Mouse (Mus musculus) limb, embryonic 14.5 days (tissue): Measurements from ENCODE around the gene Olfr1233. TPM values are rescaled to one million over a fixed set of nuclear protein-coding genes. Genes with fewer than 3 reads are reported as not detected.

Experiments
- ATAC-seq: fragments of 200-750 bp; cut with Nextera tagmentation; 2 replicates; pipeline ENCODE4 v1.8.0; 2017; ENCODE audit warnings: low read depth, moderate number of reproducible peaks, moderate TSS enrichment; ENCODE audit not compliant: low FRiP score
- DNase-seq: peaks from one replicate; pipeline ENCODE4 v3.0.0-alpha.2; 2015; ENCODE audit warnings: low spot score
- H3K27ac ChIP-seq: fragments of 300-500 bp; sonication (generic); replicated peaks from 2 replicates; pipeline ENCODE4 v1.5.1; 2014; ENCODE audit warnings: low read depth, mild to moderate bottlenecking, low read length, moderate library complexity, mixed read lengths
- H3K27me3 ChIP-seq: fragments of 300-500 bp; sonication (generic); 2 replicates; pipeline ENCODE4 v1.6.1; 2014; ENCODE audit warnings: low read length, mixed read lengths; ENCODE audit not compliant: control insufficient read depth, insufficient read depth
- H3K36me3 ChIP-seq: fragments of 300-500 bp; sonication (generic); 2 replicates; pipeline ENCODE4 v1.6.1; 2014; ENCODE audit warnings: mild to moderate bottlenecking, low read length, moderate library complexity, mixed read lengths; ENCODE audit not compliant: control insufficient read depth, insufficient read depth
- H3K4me1 ChIP-seq: fragments of 300-500 bp; sonication (generic); 2 replicates; pipeline ENCODE4 v1.6.1; 2014; ENCODE audit warnings: antibody characterized with exemption, low read length, mixed read lengths; ENCODE audit not compliant: control insufficient read depth, insufficient read depth
- H3K4me2 ChIP-seq: fragments of 300-500 bp; sonication (generic); replicated peaks from 2 replicates; pipeline ENCODE4 v1.6.1; 2014; ENCODE audit warnings: low read depth, mild to moderate bottlenecking, low read length, moderate library complexity; ENCODE audit not compliant: severe bottlenecking
- H3K4me3 ChIP-seq: fragments of 300-500 bp; sonication (generic); replicated peaks from 2 replicates; pipeline ENCODE4 v1.5.1; 2014; ENCODE audit warnings: low read length
- H3K9ac ChIP-seq: fragments of 300-500 bp; sonication (generic); 2 replicates; pipeline ENCODE4 v1.6.1; 2014; ENCODE audit warnings: mild to moderate bottlenecking, low read depth, low read length, moderate library complexity; ENCODE audit not compliant: severe bottlenecking
- H3K9me3 ChIP-seq: fragments of 300-500 bp; sonication (generic); 2 replicates; pipeline ENCODE4 v1.6.1; 2016; ENCODE audit warnings: low read length; ENCODE audit not compliant: control insufficient read depth
- POLR2A ChIP-seq: fragments of 200-500 bp; IDR thresholded peaks from 2 replicates; pipeline ENCODE4 v1.8.0; 2012; ENCODE audit warnings: inconsistent platforms, mild to moderate bottlenecking, moderate library complexity, borderline replicate concordance; ENCODE audit not compliant: insufficient read depth, insufficient read length; ENCODE audit errors: extremely low read depth
- WGBS: fragments of 180-500 bp; shearing (Covaris S2); extraction: QIAGEN DNeasy Blood & Tissue Kit; methylation state at CpG from one replicate; pipeline ENCODE4 v1.1.7; 2014; 5-methylcytosine and 5-hydroxymethylcytosine counted together
- polyA plus RNA-seq, 2 experiments: library from polyadenylated mRNA; depleted of rRNA in 1 of 2; stranded (reverse) in 1 of 2; unstranded in 1 of 2; fragments of >200 nt; fragmentation: Nextera tagmentation in 1 of 2; extraction: Ambion mirVana in 1 of 2; gene quantifications; 2 replicates each; pipeline versions ENCODE4 v1.2.1 to v1.2.3; 2012 to 2014

Olfr1233 gene
- polyA plus RNA-seq (2012; rRNA removed), result not detected in 2 replicates
- not detected in 2 replicates for polyA plus RNA-seq (2014; fragmentation: Nextera tagmentation; extraction: Ambion mirVana)

DNA sequence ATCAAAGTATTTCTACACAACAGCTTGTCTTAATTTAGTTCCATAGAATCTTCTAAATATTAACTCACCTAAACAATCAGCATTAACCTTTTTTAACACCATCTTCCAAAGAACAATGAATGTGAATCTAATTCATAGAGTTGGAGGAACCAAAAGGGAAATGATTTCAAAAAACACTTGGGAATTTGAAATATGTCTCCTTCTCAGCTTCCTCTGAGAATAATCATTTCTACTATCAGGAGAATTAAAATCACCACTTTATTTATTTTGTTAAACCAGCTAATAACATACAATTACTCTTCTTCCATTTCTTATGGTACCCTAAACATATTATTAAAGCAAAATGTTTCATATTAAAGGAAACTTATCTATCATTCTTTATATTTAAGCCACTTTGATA is at the start of gene Olfr1233:
TSS of gene Olfr1233 (minus strand) at position 101 of the 400 bp plus-strand sequence.
- ATAC-seq, result no peak
- H3K9ac ChIP-seq, result no peak within 1 kb of the TSS
- no peak for TF ChIP-seq POLR2A

DNA sequence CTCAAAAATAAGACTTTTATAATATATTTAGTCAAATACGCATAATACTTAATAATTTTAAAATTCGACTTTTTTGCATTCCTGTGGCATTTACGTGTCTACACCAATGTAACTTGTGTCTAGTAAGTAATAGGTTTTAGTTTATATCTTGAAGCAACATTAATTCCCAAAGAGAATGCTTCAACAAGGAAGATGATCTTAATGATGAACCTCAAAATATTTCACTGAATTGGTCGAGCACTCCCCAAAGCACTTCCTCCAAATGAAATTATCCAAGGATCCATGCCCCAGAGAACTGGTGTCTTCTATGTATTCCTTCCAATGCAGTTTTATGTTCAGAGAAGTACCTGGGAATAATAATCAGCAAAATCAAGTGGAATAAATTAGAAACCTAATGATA is 22.6 kb upstream of the Olfr1233 start, which contains the start of gene Olfr1234:
TSS of gene Olfr1234 (minus strand) at position 101 of the 400 bp plus-strand sequence.
- Histone ChIP-seq H3K27me3 (no peaks in the 10 kb centered on the region), H3K9me3 (no peaks in the 10 kb centered on the region), H3K4me2 (no peak within 1 kb of the TSS), H3K4me1 (no peaks in the 10 kb centered on the region), H3K9ac (no peak within 1 kb of the TSS), H3K27ac (no peak within 1 kb of the TSS), H3K4me3 (no peak within 1 kb of the TSS), H3K36me3 (no peaks in the 10 kb centered on the region)
- 85% methylated on average over 4 of the region's 4 CpGs for WGBS
- no peak for TF ChIP-seq POLR2A
- DNase-seq (no peak), ATAC-seq (no peak)

More for the DNA sequence above, at the start of gene Olfr1233:
- no peaks in the 10 kb centered on the region for H3K4me1 ChIP-seq
- no peak within 1 kb of the TSS for H3K4me3 ChIP-seq
- no peak within 1 kb of the TSS for H3K27ac ChIP-seq
- H3K36me3 ChIP-seq, result no peaks in the 10 kb centered on the region
- no peak for DNase-seq
- no peaks in the 10 kb centered on the region for H3K9me3 ChIP-seq
- H3K4me2 ChIP-seq, result no peak within 1 kb of the TSS
- H3K27me3 ChIP-seq, result no peaks in the 10 kb centered on the region

- Histone ChIP-seq H3K4me3 (no peak within 1 kb of the TSS), H3K27ac (no peak within 1 kb of the TSS), H3K9me3 (no peaks in the 10 kb centered on the region), H3K9ac (no peak within 1 kb of the TSS), H3K36me3 (no peaks in the 10 kb centered on the region), H3K4me1 (no peaks in the 10 kb centered on the region), H3K27me3 (no peaks in the 10 kb centered on the region), H3K4me2 (no peak within 1 kb of the TSS)
- TF ChIP-seq POLR2A, result no peak
- DNase-seq, result no peak
- ATAC-seq, result no peak
These were observed 12.6 kb downstream of the Olfr1233 start, which contains the start of gene Olfr1232 for GRCm38 (mm10) chr2:89329575-89329974. TSS of gene Olfr1232 (minus strand) at chr2:89329675.

DNA sequence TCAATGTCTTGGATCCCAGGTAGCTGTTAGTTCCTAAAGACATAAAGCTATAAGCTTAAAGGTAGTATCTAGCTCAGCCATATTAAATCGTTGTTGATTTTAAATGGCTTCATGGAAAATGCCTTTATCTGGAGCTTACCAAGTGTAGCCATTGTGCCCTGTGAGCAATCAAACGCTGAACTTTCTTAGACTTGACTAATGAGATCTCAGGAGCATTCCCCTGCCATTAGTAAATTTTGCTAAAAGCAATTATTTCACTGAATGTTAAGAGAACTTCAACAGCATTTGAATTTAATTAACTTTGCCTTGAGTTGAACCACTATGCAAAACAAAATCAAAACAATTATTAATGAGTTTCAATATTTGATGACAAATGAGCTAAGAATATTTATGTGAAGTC is 35.2 kb downstream of the Olfr1233 start, which contains the start of gene Olfr1231:
TSS of gene Olfr1231 (minus strand) at position 101 of the 400 bp plus-strand sequence.
- no peak for DNase-seq
- Histone ChIP-seq H3K9me3 (no peaks in the 10 kb centered on the region), H3K27me3 (no peaks in the 10 kb centered on the region), H3K36me3 (no peaks in the 10 kb centered on the region), H3K9ac (no peak within 1 kb of the TSS), H3K4me1 (no peaks in the 10 kb centered on the region), H3K27ac (no peak within 1 kb of the TSS), H3K4me2 (no peak within 1 kb of the TSS), H3K4me3 (no peak within 1 kb of the TSS)
- no peak for TF ChIP-seq POLR2A
- no peak for ATAC-seq
- WGBS, result 71% methylated on average over 2 of the region's 2 CpGs

- H3K4me1 ChIP-seq, result no peaks in the 10 kb centered on the region
- no peak for TF ChIP-seq POLR2A
- no peaks in the 10 kb centered on the region for H3K9me3 ChIP-seq
- 85% methylated on average over 1 of the region's 1 CpGs for WGBS
- no peak for ATAC-seq
- H3K36me3 ChIP-seq, result no peaks in the 10 kb centered on the region
- DNase-seq, result no peak
- H3K9ac ChIP-seq, result no peak within 1 kb of the TSS
- no peak within 1 kb of the TSS for H3K27ac ChIP-seq
- H3K4me3 ChIP-seq, result no peak within 1 kb of the TSS
- H3K4me2 ChIP-seq, result no peak within 1 kb of the TSS
- no peaks in the 10 kb centered on the region for H3K27me3 ChIP-seq
These were observed 45.0 kb downstream of the Olfr1233 start, which contains the start of gene Olfr1230 for GRCm38 (mm10) chr2:89297168-89297567. TSS of gene Olfr1230 (minus strand) at chr2:89297268.
